Mouse (Mus musculus) left cerebral cortex, adult 11 months (tissue): Measurements from ENCODE around the gene Pilrb2.

Experiments used
- DNase-seq: peaks from one replicate; pipeline ENCODE4 v3.0.0; 2022; ENCODE audit warnings: low spot score

Pilrb2 gene

GRCm38 (mm10) chr5:137833500-137833899, 38.1 kb downstream of the Pilrb2 start:
- no peak for DNase-seq

- DNase-seq = no peak
Observed at GRCm38 (mm10) chr5:137831506-137831905, 40.1 kb downstream of the Pilrb2 start.

GRCm38 (mm10) chr5:137831106-137831505, 40.5 kb downstream of the Pilrb2 start:
- no peak for DNase-seq

GRCm38 (mm10) chr5:137830238-137830637, 41.4 kb downstream of the Pilrb2 start:
- DNase-seq = no peak

- no peak for DNase-seq
Observed at GRCm38 (mm10) chr5:137828694-137829093, 42.9 kb downstream of the Pilrb2 start.

GRCm38 (mm10) chr5:137826421-137826820, 45.2 kb downstream of the Pilrb2 start:
- no peak for DNase-seq

GRCm38 (mm10) chr5:137825971-137826370, 45.6 kb downstream of the Pilrb2 start:
- DNase-seq = no peak

GRCm38 (mm10) chr5:137825030-137825429, 46.6 kb downstream of the Pilrb2 start:
- no peak for DNase-seq

GRCm38 (mm10) chr5:137823455-137824045, 48.1 kb downstream of the Pilrb2 start:
- no peak for DNase-seq

- DNase-seq = no peak
Observed at GRCm38 (mm10) chr5:137822602-137823001, 49.0 kb downstream of the Pilrb2 start.

- no peak for DNase-seq
Observed at GRCm38 (mm10) chr5:137822126-137822525, 49.5 kb downstream of the Pilrb2 start.

- DNase-seq = no peak
Observed at GRCm38 (mm10) chr5:137817466-137818222, 54.0 kb downstream of the Pilrb2 start.
